Mouse (Mus musculus) CH12.LX (cell line): Measurements from ENCODE around the gene Smurf2. TPM values are rescaled to one million over a fixed set of nuclear protein-coding genes. Genes with fewer than 3 reads are reported as not detected.

Experiments used
- DNase-seq: peaks from one replicate; pipeline ENCODE4 v3.0.0-alpha.2; 2013; ENCODE audit errors: extremely low read depth
- H3K27ac ChIP-seq: 2 replicates; pipeline ENCODE4 v1.5.1; 2012; ENCODE audit warnings: low read depth, mild to moderate bottlenecking, control low read depth, moderate library complexity; ENCODE audit not compliant: insufficient read depth
- H3K27me3 ChIP-seq: replicated peaks from 2 replicates; pipeline ENCODE3; 2012; ENCODE audit warnings: inconsistent platforms
- H3K36me3 ChIP-seq, 2 experiments: replicated peaks in 1 of 2; 2 replicates each; pipeline versions ENCODE3 to v1.6.1; 2012; ENCODE audit warnings: inconsistent platforms in 1 of 2, low read length in 1 of 2, mild to moderate bottlenecking in 1 of 2, mixed read lengths in 1 of 2, moderate library complexity in 1 of 2; ENCODE audit not compliant: control insufficient read depth in 1 of 2, insufficient read depth in 1 of 2
- H3K4me1 ChIP-seq, 2 experiments: 2 replicates each; pipeline ENCODE4 v1.6.1; 2012; ENCODE audit warnings: inconsistent platforms in 1 of 2, moderate library complexity in 1 of 2; ENCODE audit not compliant: insufficient read depth in 2 of 2, control insufficient read depth in 1 of 2
- H3K4me2 ChIP-seq: 2 replicates; pipeline ENCODE4 v1.6.1; 2012; ENCODE audit warnings: low read depth, mild to moderate bottlenecking, control low read depth; ENCODE audit not compliant: poor library complexity, insufficient read depth, severe bottlenecking
- H3K4me3 ChIP-seq, 3 experiments: fragments of 150-350 bp in 1 of 3; sonication (generic) in 1 of 3; replicated peaks in 1 of 3; 2 replicates each; pipeline versions ENCODE3 to v1.5.1; 2011 to 2012; ENCODE audit warnings: low read depth in 2 of 3, low read length in 2 of 3, mild to moderate bottlenecking in 2 of 3, moderate library complexity in 2 of 3, control low read depth in 1 of 3, improper control_type of control experiment in 1 of 3, inconsistent platforms in 1 of 3, mixed read lengths in 1 of 3; ENCODE audit not compliant: poor library complexity in 1 of 3
- H3K79me2 ChIP-seq: replicated peaks from 2 replicates; pipeline ENCODE4 v1.6.1; 2012; ENCODE audit warnings: mild to moderate bottlenecking, moderate library complexity; ENCODE audit not compliant: control insufficient read depth, poor library complexity, insufficient read depth, severe bottlenecking; ENCODE audit errors: extremely low read depth
- H3K9ac ChIP-seq: 2 replicates; pipeline ENCODE4 v1.6.1; 2012; ENCODE audit warnings: low read depth, mild to moderate bottlenecking, control low read depth, moderate library complexity; ENCODE audit not compliant: insufficient read depth
- H3K9me3 ChIP-seq: replicated peaks from 2 replicates; pipeline ENCODE3; 2012; ENCODE audit warnings: low read length, inconsistent platforms, mixed read lengths
- BHLHE40 ChIP-seq: IDR thresholded peaks from 2 replicates; pipeline ENCODE4 v1.6.1; 2011; ENCODE audit warnings: mild to moderate bottlenecking, low read depth, low read length, improper control_type of control experiment
- CHD1 ChIP-seq: IDR thresholded peaks from 2 replicates; pipeline ENCODE4 v1.6.1; 2012; ENCODE audit warnings: low read depth, low read length, improper control_type of control experiment, inconsistent platforms
- CTCF ChIP-seq, 2 experiments: IDR thresholded peaks in 1 of 2; conservative IDR thresholded peaks in 1 of 2; 2 replicates each; pipeline ENCODE4 v1.5.1; 2011 to 2012; ENCODE audit warnings: low read depth in 2 of 2, low read length in 2 of 2, improper control_type of control experiment in 1 of 2, inconsistent platforms in 1 of 2, mild to moderate bottlenecking in 1 of 2, moderate library complexity in 1 of 2
- E2F4 ChIP-seq: IDR thresholded peaks from 2 replicates; pipeline ENCODE4 v1.6.1; 2011; ENCODE audit warnings: low read depth, low read length, improper control_type of control experiment; ENCODE audit not compliant: insufficient replicate concordance
- ETS1 ChIP-seq: conservative IDR thresholded peaks from 2 replicates; pipeline ENCODE4 v1.6.1; 2012; ENCODE audit warnings: low read depth, mild to moderate bottlenecking, inconsistent platforms, low read length, improper control_type of control experiment, moderate library complexity
- GABPA ChIP-seq: IDR thresholded peaks from 2 replicates; pipeline ENCODE4 v1.6.1; 2012; ENCODE audit warnings: low read depth, low read length, improper control_type of control experiment, inconsistent platforms; ENCODE audit not compliant: insufficient replicate concordance
- JUN ChIP-seq: IDR thresholded peaks from 2 replicates; pipeline ENCODE4 v1.6.1; 2011; ENCODE audit warnings: low read depth, mild to moderate bottlenecking, low read length, improper control_type of control experiment, moderate library complexity; ENCODE audit not compliant: insufficient read depth
- JUND ChIP-seq: conservative IDR thresholded peaks from 2 replicates; pipeline ENCODE4 v1.6.1; 2011; ENCODE audit warnings: low read depth, low read length, improper control_type of control experiment
- MAFK ChIP-seq: IDR thresholded peaks from 2 replicates; pipeline ENCODE4 v1.6.1; 2011; ENCODE audit warnings: low read length, improper control_type of control experiment; ENCODE audit not compliant: insufficient replicate concordance
- MAX ChIP-seq: IDR thresholded peaks from 2 replicates; pipeline ENCODE4 v1.6.1; 2011; ENCODE audit warnings: low read length, improper control_type of control experiment
- MEF2A ChIP-seq: IDR thresholded peaks from 2 replicates; pipeline ENCODE4 v1.6.1; 2014; ENCODE audit warnings: low read depth, mild to moderate bottlenecking, inconsistent platforms, low read length, improper control_type of control experiment, borderline replicate concordance
- NELFE ChIP-seq: IDR thresholded peaks from 2 replicates; pipeline ENCODE4 v1.6.1; 2011; ENCODE audit warnings: low read depth, low read length, improper control_type of control experiment
- NRF1 ChIP-seq: IDR thresholded peaks from 2 replicates; pipeline ENCODE4 v1.6.1; 2014; ENCODE audit warnings: low read depth, mild to moderate bottlenecking, inconsistent platforms, low read length, improper control_type of control experiment, moderate library complexity
- POLR2A ChIP-seq: IDR thresholded peaks from 2 replicates; pipeline ENCODE4 v1.6.1; 2011; ENCODE audit warnings: low read depth, mild to moderate bottlenecking, improper control_type of control experiment, low read length
- POLR2AphosphoS2 ChIP-seq: IDR thresholded peaks from 2 replicates; pipeline ENCODE4 v1.6.1; 2011; ENCODE audit warnings: low read depth, low read length, improper control_type of control experiment
- SIN3A ChIP-seq: IDR thresholded peaks from 2 replicates; pipeline ENCODE4 v1.6.1; 2012; ENCODE audit warnings: low read length, improper control_type of control experiment, inconsistent platforms
- SMC3 ChIP-seq: IDR thresholded peaks from 2 replicates; pipeline ENCODE4 v1.6.1; 2011; ENCODE audit warnings: low read depth, low read length, improper control_type of control experiment
- UBTF ChIP-seq: IDR thresholded peaks from 2 replicates; pipeline ENCODE4 v1.6.1; 2012; ENCODE audit warnings: low read depth, mild to moderate bottlenecking, inconsistent platforms, low read length, improper control_type of control experiment, moderate library complexity
- ZKSCAN1 ChIP-seq: IDR thresholded peaks from 2 replicates; pipeline ENCODE4 v1.6.1; 2012; ENCODE audit warnings: low read depth, inconsistent platforms, low read length, improper control_type of control experiment, borderline replicate concordance
- ZMIZ1 ChIP-seq: IDR thresholded peaks from 2 replicates; pipeline ENCODE4 v1.6.1; 2012; ENCODE audit warnings: low read depth, mild to moderate bottlenecking, inconsistent platforms, low read length, improper control_type of control experiment
- ZNF384 ChIP-seq: IDR thresholded peaks from 2 replicates; pipeline ENCODE4 v1.6.1; 2012; ENCODE audit warnings: low read depth, low read length, improper control_type of control experiment, inconsistent platforms
- dilution Hi-C: fragments of 300-500 bp; cut with MboI; formaldehyde crosslinking; loops from 2 replicates; pipeline ENCODE4 v1.14.3; 2020; ENCODE audit warnings: low sequenced_read_pairs; ENCODE audit not compliant: extremely low pct_unique_long_range_greater_than_20kb, extremely low pct_ligation_motif_present
- in situ Hi-C: fragments of 300-500 bp; cut with MboI; formaldehyde crosslinking; loops from 3 replicates; pipeline ENCODE4 v1.14.3; 2019; ENCODE audit warnings: low sequenced_read_pairs, low pct_ligation_motif_present, low pct_unique_long_range_greater_than_20kb, mixed read lengths
- polyA plus RNA-seq: library from polyadenylated mRNA; unstranded; fragments of >175 nt; gene quantifications from 2 replicates; pipeline ENCODE4 v1.2.1, GENCODE M21; 2012; ENCODE audit warnings: low read depth; ENCODE audit not compliant: insufficient read length
- total RNA-seq, 2 experiments: library from RNA; depleted of rRNA; stranded (reverse); fragments of 300-350 nt in 1 of 2; fragments of >200 nt in 1 of 2; gene quantifications; 2 replicates each; pipeline ENCODE4 v1.2.3; 2012 to 2014

Smurf2 gene
- total and polyA plus RNA-seq, 3 experiments = 10.8 to 13.2 (median 11.3) TPM

DNA sequence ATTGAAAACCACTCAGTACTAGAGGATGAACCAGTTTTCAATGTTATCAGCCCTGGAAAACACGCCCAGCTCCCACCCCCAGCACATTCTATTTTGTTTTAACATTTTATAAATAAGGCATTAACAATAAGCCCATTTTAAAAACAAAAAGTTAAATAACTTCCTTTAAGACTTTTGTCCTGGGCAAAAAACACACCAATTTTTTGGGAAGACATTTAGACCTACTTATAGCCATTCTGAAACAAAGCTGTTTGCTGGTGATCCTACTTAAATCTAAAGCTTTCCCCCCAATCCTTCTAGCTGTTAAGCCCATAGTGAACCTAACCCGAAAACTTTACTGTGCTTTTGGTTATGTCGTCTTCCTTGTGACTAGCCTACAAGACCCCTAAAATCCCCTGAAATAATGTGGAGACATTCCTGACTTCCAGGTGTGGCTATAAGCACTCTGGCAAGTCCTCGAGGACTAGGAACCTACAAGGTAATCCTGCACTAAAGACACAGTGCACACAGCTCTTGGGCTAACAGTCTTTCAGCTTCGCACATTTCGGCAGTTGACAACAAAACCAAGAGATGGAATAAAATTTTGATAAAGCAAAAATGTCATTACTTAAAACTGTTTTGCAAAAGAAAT is 139.8 kb downstream of the Smurf2 start:
- DNase-seq = no peak
- no peak overlapping the region for H3K9ac ChIP-seq
- H3K9me3 ChIP-seq = no peaks in the 10 kb centered on the region
- H3K4me3 ChIP-seq = no peak overlapping the region
- TF ChIP-seq ETS1 = no peak
- TF ChIP-seq JUND = no peak
- TF ChIP-seq NELFE = peak; percentile 31; the same call in 1 of the 2 replicates
- peak; percentile 49 for TF ChIP-seq POLR2A
- TF ChIP-seq POLR2AphosphoS2 = 0 out of 2 replicates have a peak, but pooled peaks have one; percentile 0
- no peak for TF ChIP-seq MAX
- TF ChIP-seq MAFK = no peak
- no peak for TF ChIP-seq NRF1
- 0 out of 2 replicates have a peak, but pooled peaks have one; percentile 46 for TF ChIP-seq ZMIZ1
- TF ChIP-seq SIN3A = 0 out of 2 replicates have a peak, but pooled peaks have one; percentile 28
- no peak for TF ChIP-seq BHLHE40
- TF ChIP-seq GABPA = no peak
- no peak for TF ChIP-seq UBTF
- TF ChIP-seq, all 38 proteins: peak for 5
- Histone ChIP-seq H3K36me3 (peaks cover 49 to 67% of the 10 kb centered on the region in 2 experiments), H3K27ac (no peak overlapping the region), H3K4me1 (peaks cover 4 to 63% of the 10 kb centered on the region in 2 experiments; a peak in 2 of 4 replicates), H3K79me2 (peaks cover 61% of the 10 kb centered on the region), H3K4me2 (no peak overlapping the region; the same call in 1 of the 2 replicates), H3K27me3 (no peaks in the 10 kb centered on the region)
- in situ Hi-C loops = no loop called here
- dilution Hi-C loops = no loop called here

DNA sequence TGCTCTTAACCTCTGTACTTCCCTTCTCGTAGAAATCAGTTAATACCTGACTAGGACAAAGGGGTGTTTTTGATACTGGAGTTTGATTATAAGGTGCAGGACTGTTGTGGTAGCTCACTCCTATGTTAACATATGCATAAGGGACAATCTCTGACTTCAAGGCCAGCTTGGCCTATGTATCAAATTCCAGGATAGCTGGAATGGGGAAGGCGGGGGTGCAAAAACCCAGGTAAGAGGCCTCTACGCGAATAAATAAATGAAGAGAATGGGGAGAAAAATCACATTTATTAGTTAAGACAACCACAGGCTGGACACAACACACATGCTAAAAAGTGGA is 140.5 kb downstream of the Smurf2 start:
- dilution Hi-C loops = no loop called here
- peak overlapping the region; percentile 59 for H3K4me2 ChIP-seq
- peak overlapping the region; percentile 65 for H3K27ac ChIP-seq
- H3K9ac ChIP-seq = no peak overlapping the region
- H3K4me1 ChIP-seq = peaks cover 4 to 57% of the 10 kb centered on the region in 2 experiments; a peak in 2 of 4 replicates
- TF ChIP-seq GABPA (no peak), JUN (no peak), ETS1 (no peak), MAX (no peak), MEF2A (no peak), ZKSCAN1 (no peak), JUND (no peak), POLR2AphosphoS2 (no peak), CHD1 (no peak), BHLHE40 (no peak), CTCF (conservative IDR thresholded peaks at IDR 0.05 in 1 of 2, IDR thresholded peaks at IDR 0.05 in 1 of 2; ENCODE audit: low read depth in 2 of 2, low read length in 2 of 2) (no peak), E2F4 (no peak), SMC3 (no peak), UBTF (no peak), ZNF384 (no peak), MAFK (no peak)
- H3K27me3 ChIP-seq = no peaks in the 10 kb centered on the region
- peaks cover 55% of the 10 kb centered on the region for H3K79me2 ChIP-seq
- H3K36me3 ChIP-seq = peaks cover 48 to 67% of the 10 kb centered on the region in 2 experiments
- no peak for DNase-seq
- H3K4me3 ChIP-seq = no peak overlapping the region
- in situ Hi-C loops = no loop called here
- H3K9me3 ChIP-seq = no peaks in the 10 kb centered on the region
